Mouse (Mus musculus) neural tube, embryonic 13.5 days (tissue): ENCODE data around the gene Sik2. TPM values are rescaled to one million over a fixed set of nuclear protein-coding genes. Genes with fewer than 3 reads are reported as not detected.
A peak's percentile ranks its signal among the peaks of the same experiment; 100 is the strongest.

Source experiments
- ATAC-seq: fragments of 200-750 bp; cut with Nextera tagmentation; 2 replicates; pipeline ENCODE4 v1.8.0; 2017; ENCODE audit warnings: low read depth, mild to moderate bottlenecking, moderate TSS enrichment, moderate library complexity
- H3K27ac ChIP-seq: fragments of 300-500 bp; sonication (generic); replicated peaks from 2 replicates; pipeline ENCODE4 v1.5.1; 2015; ENCODE audit warnings: moderate library complexity, mild to moderate bottlenecking, inconsistent platforms
- H3K27me3 ChIP-seq: fragments of 300-500 bp; sonication (generic); 2 replicates; pipeline ENCODE4 v1.6.1; 2015; ENCODE audit warnings: mild to moderate bottlenecking, inconsistent platforms
- H3K36me3 ChIP-seq: fragments of 300-500 bp; sonication (generic); 2 replicates; pipeline ENCODE4 v1.6.1; 2015; ENCODE audit warnings: mild to moderate bottlenecking, inconsistent platforms
- H3K4me1 ChIP-seq: fragments of 300-500 bp; sonication (generic); replicated peaks from 2 replicates; pipeline ENCODE4 v1.6.1; 2015; ENCODE audit warnings: inconsistent platforms
- H3K4me2 ChIP-seq: fragments of 300-500 bp; sonication (generic); 2 replicates; pipeline ENCODE4 v1.6.1; 2015; ENCODE audit warnings: inconsistent platforms, mild to moderate bottlenecking, moderate library complexity
- H3K4me3 ChIP-seq: fragments of 300-500 bp; sonication (generic); 2 replicates; pipeline ENCODE4 v1.5.1; 2015; ENCODE audit warnings: mild to moderate bottlenecking, inconsistent platforms
- H3K9ac ChIP-seq: fragments of 300-500 bp; sonication (generic); 2 replicates; pipeline ENCODE4 v1.6.1; 2015; ENCODE audit warnings: moderate library complexity, mild to moderate bottlenecking, inconsistent platforms
- H3K9me3 ChIP-seq: fragments of 300-500 bp; sonication (generic); 2 replicates; pipeline ENCODE4 v1.6.1; 2016; ENCODE audit warnings: inconsistent platforms
- WGBS: fragments of 180-500 bp; shearing (Covaris S2); methylation state at CpG from one replicate; pipeline ENCODE4 v1.1.7; 2015; 5-methylcytosine and 5-hydroxymethylcytosine counted together
- polyA plus RNA-seq: library from polyadenylated mRNA; unstranded; fragments of >200 nt; fragmentation: Nextera tagmentation; extraction: Ambion mirVana; gene quantifications from 2 replicates; pipeline ENCODE4 v1.2.1, GENCODE M21; 2015

The Sik2 gene
- polyA plus RNA-seq, 1 experiment from 2014 or later: 15.5 TPM

DNA sequence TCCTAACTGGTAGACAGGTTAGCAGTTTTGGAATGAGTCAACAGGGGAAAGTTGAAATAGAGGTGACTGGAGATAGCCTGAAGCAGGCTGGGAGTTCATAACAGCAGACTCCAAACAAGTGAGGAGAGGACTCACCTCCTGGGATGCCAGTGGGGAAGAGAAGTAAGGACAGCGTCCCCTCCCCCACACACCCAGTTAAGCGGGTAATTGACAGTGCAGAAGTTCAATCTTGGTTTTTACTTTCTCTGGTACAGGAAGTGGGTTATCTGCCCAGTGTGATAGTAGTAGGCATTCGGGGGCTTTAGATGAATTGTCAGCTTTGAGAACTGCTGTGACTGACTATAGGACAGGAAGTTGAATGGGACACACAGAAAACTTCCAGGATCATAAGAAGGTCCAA is 11.5 kb upstream of the Sik2 start:
- H3K27me3 ChIP-seq: no peaks in the 10 kb centered on the region
- H3K9ac ChIP-seq: no peak overlapping the region
- H3K36me3 ChIP-seq: no peaks in the 10 kb centered on the region
- no peak overlapping the region for H3K4me3 ChIP-seq
- ATAC-seq: no peak
- H3K27ac ChIP-seq: no peak overlapping the region
- H3K4me2 ChIP-seq: no peak overlapping the region
- H3K9me3 ChIP-seq: no peaks in the 10 kb centered on the region
- 78% methylated on average over 3 of the region's 3 CpGs for WGBS
- H3K4me1 ChIP-seq: no peaks in the 10 kb centered on the region

DNA sequence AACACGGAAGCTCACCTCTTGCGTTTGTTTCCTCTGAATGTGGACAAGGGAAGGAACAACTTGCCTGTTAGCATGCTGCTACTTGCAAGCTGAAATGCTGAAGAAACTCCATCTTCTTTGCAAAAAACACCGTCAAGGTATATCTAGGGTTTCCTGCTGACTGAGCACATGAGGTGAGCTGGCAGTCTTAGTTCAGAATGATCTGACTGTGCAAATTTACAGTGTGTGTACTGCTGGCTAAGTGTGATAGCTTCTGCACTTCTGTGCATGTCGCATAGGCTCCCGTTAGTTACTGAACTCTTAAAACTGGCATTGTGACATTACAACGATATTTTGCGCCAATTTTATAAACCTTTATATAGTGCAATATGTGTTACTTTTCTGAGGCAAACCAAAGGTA is 10.8 kb upstream of the Sik2 start:
- H3K27me3 ChIP-seq: no peaks in the 10 kb centered on the region
- H3K9ac ChIP-seq: no peak overlapping the region
- no peak overlapping the region for H3K4me3 ChIP-seq
- WGBS: 85% methylated on average over 7 of the region's 7 CpGs
- no peaks in the 10 kb centered on the region for H3K36me3 ChIP-seq
- no peaks in the 10 kb centered on the region for H3K9me3 ChIP-seq
- ATAC-seq: no peak
- no peaks in the 10 kb centered on the region for H3K4me1 ChIP-seq
- H3K4me2 ChIP-seq: no peak overlapping the region
- H3K27ac ChIP-seq: no peak overlapping the region

DNA sequence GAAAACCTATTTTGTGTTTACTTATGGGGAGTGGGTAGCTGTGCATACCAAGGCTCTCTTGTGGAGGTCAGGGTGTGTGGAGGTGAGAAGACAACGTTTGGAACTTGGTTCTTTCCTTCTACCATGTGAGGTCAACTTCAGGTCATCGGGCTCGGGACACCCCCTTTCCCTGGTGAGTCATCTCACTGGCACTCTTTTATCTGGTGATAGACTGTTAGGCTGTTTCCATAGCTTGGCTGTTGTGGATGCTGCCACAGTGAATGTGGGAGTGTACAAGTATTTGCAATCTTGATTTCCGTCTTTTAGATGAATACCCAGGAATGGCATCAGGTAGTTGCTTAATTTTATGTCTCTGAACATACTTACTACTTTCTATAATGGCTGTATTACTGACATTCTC is 6.9 kb upstream of the Sik2 start:
- 55% methylated on average over 4 of the region's 4 CpGs for WGBS
- Histone ChIP-seq H3K9me3 (no peaks in the 10 kb centered on the region), H3K27ac (no peak overlapping the region), H3K4me3 (no peak overlapping the region), H3K36me3 (no peaks in the 10 kb centered on the region), H3K4me2 (no peak overlapping the region), H3K4me1 (no peaks in the 10 kb centered on the region), H3K27me3 (0 out of 2 replicates have a peak, but pooled peaks cover 3% of the 10 kb centered on the region), H3K9ac (no peak overlapping the region)
- ATAC-seq: no peak

DNA sequence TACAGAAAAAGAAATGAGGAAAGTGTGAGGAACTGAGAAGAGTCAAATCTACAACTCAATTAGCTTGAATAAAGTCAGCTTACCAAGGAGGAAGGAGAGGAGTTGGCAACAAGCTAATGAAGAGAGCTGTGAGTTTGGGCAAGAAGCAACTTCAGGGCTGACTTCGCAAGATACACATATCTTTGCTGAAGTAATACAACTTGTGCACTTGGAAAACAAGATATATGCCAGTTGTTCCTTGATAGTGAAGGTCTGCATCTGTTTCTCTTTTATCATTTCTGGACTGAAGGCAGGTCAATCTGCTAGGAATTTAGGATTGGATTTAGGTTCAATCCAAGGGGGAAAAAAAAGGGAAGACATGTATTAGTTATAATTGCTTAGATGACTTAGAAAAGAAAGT is 4.8 kb upstream of the Sik2 start:
- Histone ChIP-seq H3K9me3 (no peaks in the 10 kb centered on the region), H3K4me1 (peaks cover 6% of the 10 kb centered on the region; the same call in 1 of the 2 replicates), H3K4me3 (no peak overlapping the region), H3K27ac (no peak overlapping the region), H3K9ac (no peak overlapping the region), H3K27me3 (peaks cover 10% of the 10 kb centered on the region; the same call in 1 of the 2 replicates), H3K36me3 (no peaks in the 10 kb centered on the region), H3K4me2 (no peak overlapping the region)
- no peak for ATAC-seq
- 91% methylated on average over 1 of the region's 1 CpGs for WGBS

DNA sequence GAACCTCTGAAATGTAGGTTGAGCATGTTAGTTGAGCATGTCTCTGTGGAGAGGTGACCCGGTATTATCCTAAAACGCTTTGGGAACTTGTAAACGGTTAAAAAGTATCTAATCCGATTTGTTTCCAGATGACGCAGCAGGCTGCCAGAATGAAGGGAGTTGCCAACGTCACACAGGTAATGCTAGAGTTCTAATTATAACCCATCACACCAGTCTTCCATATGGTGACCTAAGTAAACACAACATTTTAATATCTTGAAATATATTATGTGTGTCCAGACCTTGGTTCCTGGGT is 730 bp upstream of the Sik2 start:
- Histone ChIP-seq H3K9me3 (no peaks in the 10 kb centered on the region), H3K9ac (peak overlapping the region; percentile 91; the same call in 1 of the 2 replicates), H3K4me1 (peaks cover 13% of the 10 kb centered on the region), H3K36me3 (no peaks in the 10 kb centered on the region), H3K4me3 (peak overlapping the region; percentile 59), H3K27ac (no peak overlapping the region), H3K4me2 (peak overlapping the region; percentile 84), H3K27me3 (peaks cover 10% of the 10 kb centered on the region; the same call in 1 of the 2 replicates)
- 3% methylated on average over 6 of the region's 6 CpGs for WGBS
- ATAC-seq: 0 out of 2 replicates have a peak, but pooled peaks have one; percentile 3

DNA sequence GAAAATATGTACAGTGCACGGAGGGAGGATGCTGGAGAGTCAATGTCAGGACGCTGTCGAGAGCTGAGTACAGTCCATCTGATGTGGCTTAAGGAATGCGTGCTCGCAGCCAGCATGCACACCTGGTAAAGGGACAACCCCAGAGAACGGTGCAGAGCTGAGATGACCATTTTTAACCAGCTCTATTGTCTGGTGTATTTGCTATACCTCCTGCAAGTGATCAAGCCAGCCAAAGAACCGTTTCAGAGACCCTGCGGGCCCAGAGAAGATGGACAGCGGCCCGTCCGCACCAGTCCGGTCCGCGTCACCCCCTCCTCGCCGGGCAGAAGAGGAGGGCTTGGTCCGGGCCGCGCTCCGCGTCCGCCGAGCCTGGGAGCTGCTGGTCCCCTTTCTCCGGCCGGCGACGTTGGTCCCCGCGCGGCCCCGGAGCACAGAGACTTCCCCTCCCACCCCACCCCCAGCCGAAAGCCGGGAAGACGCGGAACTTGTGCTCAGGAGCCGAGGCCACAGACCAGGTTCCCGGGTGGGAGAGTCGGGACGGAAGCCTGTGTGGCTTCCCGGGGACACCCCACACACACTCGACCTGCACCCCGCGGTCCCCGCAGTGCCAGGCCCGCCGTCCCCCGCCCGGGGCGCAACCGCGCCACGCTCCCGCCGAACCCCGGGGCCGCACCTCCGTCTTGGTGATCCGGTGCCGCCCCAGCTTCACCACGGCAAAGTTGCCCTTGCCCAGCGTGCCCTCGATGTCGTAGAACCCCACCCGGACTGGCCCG is 619 bp downstream of the Sik2 start:
- Histone ChIP-seq H3K4me3 (peak overlapping the region; percentile 59), H3K9ac (peak overlapping the region; percentile 91), H3K9me3 (no peaks in the 10 kb centered on the region), H3K27ac (peak overlapping the region; percentile 87), H3K27me3 (peaks cover 7% of the 10 kb centered on the region; the same call in 1 of the 2 replicates), H3K4me1 (peaks cover 13% of the 10 kb centered on the region), H3K4me2 (peak overlapping the region; percentile 84), H3K36me3 (no peaks in the 10 kb centered on the region)
- WGBS: under 1% methylated on average over 62 of the region's 65 CpGs
- peak; percentile 72 for ATAC-seq

DNA sequence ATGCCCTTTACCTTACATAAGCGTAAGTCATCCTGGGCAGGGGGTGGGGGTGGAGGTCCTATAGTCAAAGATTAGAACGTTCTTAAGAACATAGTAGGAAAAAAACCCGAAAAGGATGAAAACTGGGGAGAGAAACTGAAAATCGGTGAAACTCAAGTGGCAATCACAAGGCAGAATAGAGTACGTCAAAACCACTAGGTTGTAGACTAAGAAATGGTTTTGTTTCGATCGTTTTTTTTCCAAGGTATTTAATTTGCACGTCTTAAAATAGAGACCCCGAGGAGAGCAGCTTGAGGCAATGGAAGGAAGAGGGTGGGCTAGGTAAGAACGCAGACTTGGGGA is 1.2 kb downstream of the Sik2 start:
- WGBS: 12% methylated on average over 10 of the region's 10 CpGs
- peak overlapping the region; percentile 84 for H3K4me2 ChIP-seq
- peak overlapping the region; percentile 91 for H3K9ac ChIP-seq
- no peaks in the 10 kb centered on the region for H3K9me3 ChIP-seq
- H3K4me1 ChIP-seq: peaks cover 13% of the 10 kb centered on the region
- peak overlapping the region; percentile 87; the same call in 1 of the 2 replicates for H3K27ac ChIP-seq
- peak overlapping the region; percentile 59 for H3K4me3 ChIP-seq
- no peaks in the 10 kb centered on the region for H3K36me3 ChIP-seq
- peaks cover 7% of the 10 kb centered on the region; the same call in 1 of the 2 replicates for H3K27me3 ChIP-seq
- ATAC-seq: no peak

DNA sequence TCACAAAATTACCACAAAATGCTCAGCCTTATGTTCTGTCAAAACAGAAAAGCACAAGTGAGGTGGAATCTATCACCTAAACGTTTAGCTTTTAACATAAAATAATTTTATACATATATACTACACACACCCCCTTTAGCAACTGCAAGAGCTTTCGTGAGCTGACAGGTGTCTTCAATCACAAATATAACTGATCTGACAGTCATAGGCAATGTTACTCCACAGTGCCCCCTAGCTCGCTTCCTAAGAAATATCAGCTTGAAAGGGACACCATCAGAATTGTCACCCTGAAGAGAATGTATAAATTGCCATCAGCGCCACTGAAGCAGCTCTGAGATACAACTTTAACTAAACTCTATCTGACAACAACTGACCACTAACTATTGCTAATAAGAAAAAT is 2.0 kb downstream of the Sik2 start:
- Histone ChIP-seq H3K4me3 (no peak overlapping the region), H3K4me2 (peak overlapping the region; percentile 84)
- 3% methylated on average over 4 of the region's 4 CpGs for WGBS

DNA sequence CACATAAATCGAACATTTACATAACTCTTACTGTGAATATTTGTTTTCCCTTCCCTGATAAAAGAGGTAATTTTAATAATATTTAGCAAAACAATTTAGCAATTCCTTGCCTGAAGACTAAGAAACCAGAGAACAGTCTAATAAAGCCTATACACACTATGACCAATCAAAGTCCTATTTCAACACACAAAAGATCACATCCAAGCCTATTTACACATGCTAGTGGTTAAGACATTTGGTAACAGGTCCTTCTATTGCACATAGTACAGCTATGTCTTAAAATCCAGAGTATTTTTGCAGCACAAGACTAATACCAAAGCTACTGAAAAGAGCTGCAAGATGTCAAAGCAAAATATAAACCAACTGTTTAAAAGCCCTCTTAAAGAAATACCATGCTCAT is 4.8 kb downstream of the Sik2 start:
- WGBS: 85% methylated on average over 1 of the region's 1 CpGs
- H3K9ac ChIP-seq: no peak overlapping the region
- peaks cover 7% of the 10 kb centered on the region for H3K4me1 ChIP-seq
- H3K27me3 ChIP-seq: no peaks in the 10 kb centered on the region
- no peaks in the 10 kb centered on the region for H3K36me3 ChIP-seq
- H3K9me3 ChIP-seq: no peaks in the 10 kb centered on the region
- H3K4me2 ChIP-seq: no peak overlapping the region
- no peak for ATAC-seq
- no peak overlapping the region for H3K4me3 ChIP-seq
- H3K27ac ChIP-seq: no peak overlapping the region

More for the DNA sequence above, 2.0 kb downstream of the Sik2 start:
- no peak overlapping the region for H3K27ac ChIP-seq
- H3K27me3 ChIP-seq: peaks cover 7% of the 10 kb centered on the region; the same call in 1 of the 2 replicates
- H3K9ac ChIP-seq: no peak overlapping the region
- H3K36me3 ChIP-seq: no peaks in the 10 kb centered on the region
- ATAC-seq: no peak
- no peaks in the 10 kb centered on the region for H3K9me3 ChIP-seq
- peaks cover 13% of the 10 kb centered on the region for H3K4me1 ChIP-seq

DNA sequence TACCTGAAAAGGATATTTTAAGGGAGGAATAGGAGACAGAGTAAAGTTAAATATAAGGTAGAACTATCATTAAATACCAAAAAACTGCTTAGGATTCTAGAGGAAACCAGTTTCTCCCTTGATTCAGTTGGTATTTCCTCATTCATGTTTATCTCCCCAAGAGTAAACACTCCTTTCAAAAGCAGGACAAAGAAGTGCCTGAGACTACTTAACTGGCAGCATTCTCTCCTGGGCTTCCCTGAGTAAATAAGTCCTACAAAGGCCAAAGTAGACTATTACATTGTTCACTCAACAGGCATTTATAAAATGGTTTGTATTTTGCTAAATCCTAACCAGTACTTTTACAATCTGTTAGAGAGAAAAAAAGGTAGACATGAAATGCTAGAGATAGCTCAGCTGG is 22.2 kb downstream of the Sik2 start:
- no peak for ATAC-seq
- H3K9ac ChIP-seq: no peak overlapping the region
- H3K4me2 ChIP-seq: no peak overlapping the region
- no peaks in the 10 kb centered on the region for H3K27me3 ChIP-seq
- H3K27ac ChIP-seq: no peak overlapping the region
- no peaks in the 10 kb centered on the region for H3K9me3 ChIP-seq
- peaks cover 12% of the 10 kb centered on the region; the same call in 1 of the 2 replicates for H3K4me1 ChIP-seq
- H3K36me3 ChIP-seq: no peaks in the 10 kb centered on the region
- H3K4me3 ChIP-seq: no peak overlapping the region

DNA sequence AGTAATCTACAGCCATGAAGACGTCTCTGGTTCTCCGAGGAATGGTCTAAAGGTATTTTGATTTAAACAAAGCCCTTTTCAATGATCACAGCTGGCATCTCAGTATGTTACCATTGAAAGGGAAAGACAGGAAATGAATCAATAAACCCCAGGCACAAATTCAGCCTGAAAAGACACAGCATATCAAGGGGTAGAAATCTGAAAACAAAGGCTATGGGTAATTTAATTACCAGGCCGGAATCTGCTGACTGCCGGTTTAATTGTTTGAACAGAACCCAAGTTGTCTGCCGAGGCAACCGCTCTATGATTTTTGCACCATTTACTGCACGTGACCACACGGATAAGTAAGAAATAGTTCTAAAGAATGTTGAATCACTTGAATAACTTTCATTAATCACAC is 22.8 kb downstream of the Sik2 start:
- Histone ChIP-seq H3K9me3 (no peaks in the 10 kb centered on the region), H3K4me3 (no peak overlapping the region), H3K4me2 (peak overlapping the region; percentile 25; the same call in 1 of the 2 replicates), H3K27me3 (no peaks in the 10 kb centered on the region), H3K4me1 (peaks cover 12% of the 10 kb centered on the region; the same call in 1 of the 2 replicates), H3K9ac (no peak overlapping the region), H3K27ac (peak overlapping the region; percentile 42; the same call in 1 of the 2 replicates), H3K36me3 (no peaks in the 10 kb centered on the region)
- ATAC-seq: no peak
- 4% methylated on average over 8 of the region's 8 CpGs for WGBS

DNA sequence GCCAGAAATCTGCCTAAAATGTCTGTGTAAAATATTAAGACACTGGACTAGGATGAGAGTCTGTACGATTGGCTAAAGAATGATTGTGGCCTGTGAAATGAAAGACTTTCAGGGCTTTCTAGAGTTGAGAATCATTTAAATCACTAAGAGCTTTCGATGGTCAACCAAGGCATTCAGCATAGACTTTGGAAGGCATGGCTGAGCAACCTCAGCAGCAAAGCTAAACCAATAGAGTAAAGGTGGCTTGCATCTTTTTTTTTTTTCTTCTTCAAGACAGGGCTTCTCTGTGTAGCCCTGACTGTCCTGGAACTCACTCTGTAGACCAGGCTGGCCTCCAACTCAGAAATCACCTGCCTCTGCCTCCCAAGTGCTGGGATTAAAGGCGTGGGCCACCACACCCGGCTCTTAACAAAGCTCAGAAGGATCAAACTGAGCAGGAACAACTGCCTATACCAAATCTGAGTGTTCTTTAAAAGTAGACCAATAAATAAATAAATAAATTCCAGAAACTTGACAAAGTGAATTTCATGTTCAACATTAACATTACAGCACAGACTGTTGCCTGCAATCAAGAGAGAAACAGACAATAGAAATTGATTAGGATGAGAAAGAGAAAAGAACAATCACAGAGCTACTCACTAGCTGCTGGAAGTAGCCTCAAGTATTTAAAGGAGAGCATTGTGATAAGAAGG is 27.2 kb downstream of the Sik2 start:
- no peaks in the 10 kb centered on the region for H3K9me3 ChIP-seq
- H3K36me3 ChIP-seq: no peaks in the 10 kb centered on the region
- peaks cover 9% of the 10 kb centered on the region for H3K4me1 ChIP-seq
- no peak overlapping the region for H3K4me3 ChIP-seq
- H3K9ac ChIP-seq: no peak overlapping the region
- H3K27me3 ChIP-seq: no peaks in the 10 kb centered on the region
- ATAC-seq: no peak
- H3K27ac ChIP-seq: no peak overlapping the region
- 94% methylated on average over 4 of the region's 4 CpGs for WGBS
- H3K4me2 ChIP-seq: no peak overlapping the region
